Mouse (Mus musculus) 3T3-L1 (cell line): ENCODE data around the gene Uimc1.

Experiments used
- DNase-seq: peaks from one replicate; pipeline ENCODE4 v3.0.0-alpha.2; 2015; ENCODE audit warnings: low read depth, low spot score

Gene Uimc1

GRCm38 (mm10) chr13:54995161-54995560 is 104.9 kb downstream of the Uimc1 start:
- no peak for DNase-seq

DNA sequence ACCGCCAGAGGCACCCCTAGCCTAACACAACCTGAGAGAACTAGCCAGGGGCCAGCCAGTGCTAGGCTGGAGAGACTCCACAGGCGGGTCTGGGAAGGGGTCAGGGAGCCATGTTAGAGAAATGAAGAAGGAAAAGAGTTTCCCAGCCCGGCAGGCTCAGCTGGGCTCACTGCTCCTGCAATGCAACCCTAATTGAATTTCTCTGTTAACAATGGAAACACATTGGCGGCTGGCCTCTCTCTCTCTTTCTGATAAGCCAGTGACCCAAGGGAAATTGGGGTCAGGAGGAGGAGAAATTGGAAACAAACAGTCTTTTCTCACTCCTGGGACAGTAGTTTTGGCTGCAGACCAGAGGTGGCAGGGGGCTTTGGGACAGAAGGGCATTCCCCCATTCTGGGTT is 105.5 kb downstream of the Uimc1 start:
- no peak for DNase-seq

GRCm38 (mm10) chr13:54992215-54992614 is 107.9 kb downstream of the Uimc1 start:
- no peak for DNase-seq

DNA sequence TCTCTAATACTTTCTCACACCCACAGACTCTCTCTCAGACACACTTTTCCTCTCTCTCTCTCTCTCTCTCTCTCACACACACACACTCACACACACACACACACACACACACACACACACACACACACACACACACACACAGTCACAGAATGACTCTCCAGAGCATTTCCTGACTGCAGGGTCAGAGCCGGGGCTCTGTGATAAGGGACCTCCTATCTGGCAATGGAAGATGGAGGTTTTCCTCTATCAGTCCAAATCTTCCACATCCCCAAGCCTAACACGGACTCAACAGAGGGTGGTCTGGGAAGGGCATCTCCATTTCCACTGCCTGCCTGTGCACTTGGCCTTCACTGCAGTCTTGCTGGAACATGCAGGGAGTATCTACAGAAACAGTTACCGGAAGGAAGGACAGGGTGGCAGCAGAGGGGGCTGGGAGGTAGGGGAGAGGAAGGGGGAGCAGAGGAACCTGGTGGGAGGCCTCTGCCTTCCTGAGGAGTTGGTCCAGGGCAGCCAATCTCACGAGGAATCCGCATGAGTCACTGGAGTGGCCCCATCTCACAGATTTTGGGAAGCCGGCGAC is 111.8 kb downstream of the Uimc1 start:
- DNase-seq: no peak

DNA sequence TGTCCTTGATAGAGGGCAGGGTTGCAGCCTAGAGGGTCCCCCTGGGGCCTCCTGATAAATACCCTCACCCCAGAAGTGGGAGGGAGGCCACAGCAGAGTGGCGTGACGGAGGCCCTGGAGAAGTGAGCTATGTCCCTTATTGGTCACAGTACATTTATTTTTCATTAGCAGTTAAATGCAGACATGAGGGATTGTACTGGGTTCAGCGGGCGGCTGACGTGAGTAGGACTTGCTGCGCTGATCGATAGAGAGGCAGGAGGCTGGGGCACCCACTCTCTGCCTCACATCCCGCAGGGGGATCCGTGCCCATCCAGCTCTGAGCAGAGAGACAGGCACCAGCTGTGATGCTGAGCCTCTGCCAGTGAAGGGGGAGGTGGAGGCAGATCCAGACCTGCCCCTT is 112.7 kb downstream of the Uimc1 start:
- no peak for DNase-seq

GRCm38 (mm10) chr13:54983614-54984013 is 116.5 kb downstream of the Uimc1 start:
- no peak for DNase-seq

DNA sequence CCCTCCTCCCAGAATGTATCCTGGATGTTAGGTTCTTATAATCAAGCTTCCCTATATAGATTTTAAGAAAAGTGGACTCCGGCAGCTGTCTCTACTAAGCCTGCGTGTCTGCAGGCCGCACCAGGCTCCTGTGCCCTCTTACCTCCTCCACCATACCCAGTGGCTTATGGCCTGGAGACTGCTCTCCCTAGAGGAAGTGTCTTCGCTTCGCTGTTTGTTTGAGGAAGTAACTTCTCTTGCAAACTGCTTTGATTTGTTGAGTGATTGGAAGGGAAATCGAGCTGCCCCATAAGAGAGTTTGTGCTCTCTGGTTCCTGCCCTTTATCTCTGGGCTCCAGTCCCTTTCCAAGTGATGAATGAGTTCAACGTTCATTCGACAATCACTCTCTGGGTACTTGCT is 117.1 kb downstream of the Uimc1 start:
- no peak for DNase-seq

DNA sequence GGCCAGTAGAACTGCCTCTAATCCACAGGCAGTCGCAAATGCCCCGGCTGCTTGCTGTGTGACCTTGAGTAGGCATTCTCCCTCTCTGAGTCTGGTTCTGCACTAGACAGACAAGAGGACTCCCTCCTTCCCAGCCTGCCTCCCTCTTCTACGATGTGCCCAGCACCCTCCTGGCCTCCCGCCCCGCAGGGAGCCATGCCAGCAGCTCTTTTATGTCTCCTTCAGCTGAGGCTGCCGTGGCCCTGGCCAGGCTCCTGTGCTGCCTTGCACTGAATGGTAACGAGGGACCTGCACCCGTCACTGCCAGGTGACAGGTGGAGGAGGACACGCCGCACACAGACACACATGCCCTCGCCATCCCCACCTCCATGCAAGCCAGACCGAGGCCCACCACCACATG is 119.1 kb downstream of the Uimc1 start:
- DNase-seq: no peak

DNA sequence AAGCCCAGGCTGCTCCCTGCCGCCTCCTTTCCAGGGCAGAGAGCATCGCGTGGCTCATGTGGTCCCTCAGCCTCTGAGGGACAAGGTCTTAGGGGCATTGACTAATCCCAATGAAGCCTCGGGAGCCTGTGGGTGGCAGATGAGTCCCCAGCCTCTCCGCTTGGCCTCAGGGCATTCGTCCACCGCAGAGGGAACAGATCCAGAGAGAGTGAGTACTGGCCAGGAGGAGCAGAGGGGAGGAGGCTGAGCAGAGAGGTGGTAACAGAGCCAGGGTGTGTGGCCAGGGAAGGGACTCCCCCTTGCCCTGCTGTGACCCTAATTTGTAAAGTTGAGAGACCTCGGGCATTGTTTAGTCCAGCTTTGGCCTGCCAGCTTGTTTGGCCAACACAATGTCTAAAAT is 121.3 kb downstream of the Uimc1 start:
- no peak for DNase-seq
